Mouse (Mus musculus) left cerebral cortex, postnatal 10 days (tissue): ENCODE data around the gene Hcn4. TPM values are rescaled to one million over a fixed set of nuclear protein-coding genes. Genes with fewer than 3 reads are reported as not detected.
A peak's percentile ranks its signal among the peaks of the same experiment; 100 is the strongest.

Experiments used
- DNase-seq, 2 experiments: peaks; one replicate each; pipeline ENCODE4 v3.0.0; 2021 to 2022; ENCODE audit warnings: low spot score in 2 of 2, mixed read lengths in 1 of 2; ENCODE audit errors: extremely low spot score in 1 of 2
- intact Hi-C: fragments of 180-260 bp; cut with DNase I; formaldehyde crosslinking; loops from one replicate; pipeline ENCODE4 v1.15.1; 2025
- total RNA-seq, 2 experiments: library from RNA; stranded (reverse); gene quantifications; 2 replicates each; pipeline ENCODE4 v1.2.3; 2021

Hcn4 gene
- 10 to 100 TPM; 16.2 to 18.2 TPM for total RNA-seq

DNA sequence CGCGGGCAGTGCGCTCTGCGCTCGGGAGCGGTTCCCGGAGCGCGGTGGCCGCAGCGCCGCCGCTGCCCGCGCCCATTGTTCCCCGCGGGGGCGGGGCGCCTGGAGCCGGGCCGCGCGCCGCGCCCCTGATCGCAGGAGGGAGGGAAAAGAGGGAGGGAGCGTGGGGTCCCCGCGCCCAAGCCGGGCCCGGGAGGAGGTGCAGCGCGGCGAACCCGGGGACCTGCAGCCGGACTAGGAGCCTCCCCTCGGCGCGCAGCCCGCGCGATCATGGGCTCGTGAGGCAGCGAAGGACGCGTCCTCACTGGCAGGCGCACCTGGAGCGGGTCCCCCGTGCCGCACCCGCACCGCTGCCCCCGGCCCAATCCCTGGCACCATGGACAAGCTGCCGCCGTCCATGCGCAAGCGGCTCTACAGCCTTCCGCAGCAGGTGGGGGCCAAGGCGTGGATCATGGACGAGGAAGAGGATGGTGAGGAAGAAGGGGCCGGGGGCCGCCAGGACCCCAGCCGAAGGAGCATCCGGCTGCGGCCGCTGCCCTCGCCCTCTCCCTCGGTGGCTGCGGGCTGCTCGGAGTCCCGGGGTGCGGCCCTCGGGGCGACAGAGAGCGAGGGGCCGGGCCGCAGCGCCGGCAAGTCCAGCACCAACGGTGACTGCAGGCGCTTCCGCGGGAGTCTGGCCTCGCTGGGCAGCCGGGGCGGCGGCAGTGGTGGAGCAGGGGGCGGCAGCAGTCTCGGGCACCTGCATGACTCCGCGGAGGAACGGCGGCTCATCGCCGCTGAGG lies at the start of gene Hcn4:
Gene Hcn4 (plus strand): TSS at position 274 of the 779 bp plus-strand sequence.
- intact Hi-C loops = no loop called here
- DNase-seq = peak in 1 of 2 experiments; percentile 58

DNA sequence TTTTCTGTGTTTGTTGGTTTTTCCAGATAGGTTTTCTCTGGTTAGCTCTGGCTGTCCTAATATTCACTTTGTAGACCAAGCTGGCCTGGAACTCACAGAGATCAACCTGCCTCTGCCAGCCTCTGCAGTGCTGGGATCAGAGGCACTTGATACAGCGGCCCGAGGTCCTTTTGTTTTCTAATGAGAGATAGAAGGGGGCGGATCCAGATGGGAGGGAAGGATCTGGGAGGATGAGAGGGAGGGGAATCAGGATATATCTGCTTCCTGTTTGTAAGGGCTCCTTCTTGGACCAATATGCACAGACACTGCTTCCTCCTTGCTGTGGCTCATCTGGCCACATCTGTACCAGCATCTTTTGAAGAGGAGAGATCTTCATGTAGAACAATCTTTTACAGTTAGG lies 48.5 kb upstream of the Hcn4 start:
- no peak for DNase-seq
- intact Hi-C loops = no loop called here

GRCm38 (mm10) chr9:58775363-58775762 lies 47.8 kb upstream of the Hcn4 start:
- intact Hi-C loops = no loop called here

GRCm38 (mm10) chr9:58789476-58789875 lies 33.7 kb upstream of the Hcn4 start:
- intact Hi-C loops = no loop called here
- DNase-seq = no peak

More at GRCm38 (mm10) chr9:58775363-58775762, 47.8 kb upstream of the Hcn4 start:
- DNase-seq = no peak

DNA sequence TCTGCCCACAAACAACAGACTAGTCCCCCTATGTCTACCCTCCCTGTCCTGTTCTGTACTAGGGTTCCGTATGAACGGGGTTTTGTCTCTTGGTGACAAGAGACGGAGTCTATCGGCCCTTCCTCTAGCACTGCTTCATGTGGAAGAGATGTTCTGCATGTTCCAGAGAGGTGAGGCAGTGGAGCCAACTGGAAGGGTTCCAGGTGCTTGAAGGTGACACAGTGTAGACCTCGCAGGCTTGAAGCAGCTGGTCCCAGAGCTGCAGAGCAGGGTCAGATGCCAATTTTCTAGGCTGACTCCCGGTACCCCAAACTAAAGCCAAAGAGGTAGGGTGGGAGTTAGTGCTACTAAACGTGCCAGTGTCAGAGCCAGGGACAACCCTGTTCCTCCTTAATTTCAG lies 25.1 kb upstream of the Hcn4 start:
- intact Hi-C loops = no loop called here
- DNase-seq = no peak

GRCm38 (mm10) chr9:58801441-58801840 lies 21.8 kb upstream of the Hcn4 start:
- no peak for DNase-seq
- intact Hi-C loops = no loop called here

DNA sequence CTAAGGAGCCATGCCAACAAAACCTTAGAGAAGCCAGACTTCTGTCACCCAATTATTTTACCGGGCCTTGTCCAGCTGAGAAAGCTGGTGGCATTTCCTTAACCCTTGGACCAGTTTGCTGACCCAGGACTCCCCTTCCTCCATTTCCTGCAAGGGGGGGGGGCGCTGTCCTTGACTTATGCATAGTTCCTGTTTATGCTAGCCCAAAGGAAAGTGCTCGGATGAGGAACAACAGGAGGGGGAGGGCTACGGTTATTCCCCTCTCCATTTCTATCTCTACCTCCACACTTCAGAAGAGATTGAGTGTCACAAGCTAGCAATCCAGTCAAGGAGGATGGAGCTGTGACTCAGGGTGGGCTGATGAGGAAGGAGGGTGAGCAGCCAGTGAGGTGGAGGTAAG lies 20.9 kb upstream of the Hcn4 start:
- intact Hi-C loops = no loop called here

DNA sequence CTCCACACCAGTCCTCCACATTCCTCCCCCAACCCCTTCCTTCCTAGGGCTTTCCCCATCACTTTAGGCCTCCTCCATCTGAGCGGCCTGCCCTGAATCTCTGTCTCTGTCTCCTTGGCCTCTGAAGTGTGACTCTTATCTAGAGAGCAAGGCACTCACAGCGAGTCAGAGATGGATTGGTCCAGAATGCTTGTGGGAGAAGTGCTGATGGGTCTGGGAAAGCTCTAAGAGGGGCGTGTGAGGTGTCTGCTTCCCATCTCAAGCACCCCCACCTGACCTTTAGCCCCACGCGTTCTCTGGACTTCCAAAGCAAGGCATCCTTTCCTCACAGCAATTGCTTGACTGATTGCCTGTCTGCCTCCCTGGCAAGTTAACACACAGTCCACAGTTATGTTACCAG lies 20.4 kb upstream of the Hcn4 start:
- DNase-seq = no peak
- intact Hi-C loops = no loop called here

More for the DNA sequence above, 20.9 kb upstream of the Hcn4 start:
- no peak for DNase-seq

DNA sequence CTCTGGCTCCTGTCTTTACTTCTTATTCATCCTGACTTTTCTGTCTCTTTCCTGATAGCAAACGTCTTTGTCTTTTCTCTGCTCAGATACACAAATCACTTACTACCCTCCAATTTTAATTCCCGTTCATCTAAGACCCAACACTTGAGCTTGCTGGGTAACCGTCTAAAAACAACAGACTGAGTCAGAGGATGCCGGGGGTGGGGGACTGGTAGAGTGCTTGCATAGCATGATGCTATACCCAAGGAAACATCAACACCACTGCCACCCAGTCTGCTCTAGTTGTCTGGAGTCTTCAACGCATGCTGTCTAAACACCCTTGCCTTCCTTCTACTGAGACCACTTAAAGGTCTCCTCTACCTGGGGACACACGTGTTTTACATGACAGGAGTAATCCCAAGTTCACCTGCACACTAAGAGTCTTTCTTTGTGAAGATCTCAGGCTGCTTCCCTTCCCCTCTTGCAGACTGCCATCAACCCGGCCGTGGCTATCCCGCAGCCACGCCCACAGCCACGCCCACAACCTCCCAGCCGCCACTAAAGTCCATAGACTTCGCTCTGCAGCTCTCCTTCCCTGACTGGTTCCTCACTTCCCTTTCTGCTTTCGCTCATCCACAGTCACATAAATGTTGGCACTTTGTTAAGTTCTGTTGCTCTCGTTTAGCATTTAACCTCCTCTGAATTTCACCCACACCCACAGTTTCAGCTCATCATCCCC lies 17.5 kb upstream of the Hcn4 start:
- intact Hi-C loops = no loop called here
- DNase-seq = peak in 1 of 2 experiments; percentile 80

DNA sequence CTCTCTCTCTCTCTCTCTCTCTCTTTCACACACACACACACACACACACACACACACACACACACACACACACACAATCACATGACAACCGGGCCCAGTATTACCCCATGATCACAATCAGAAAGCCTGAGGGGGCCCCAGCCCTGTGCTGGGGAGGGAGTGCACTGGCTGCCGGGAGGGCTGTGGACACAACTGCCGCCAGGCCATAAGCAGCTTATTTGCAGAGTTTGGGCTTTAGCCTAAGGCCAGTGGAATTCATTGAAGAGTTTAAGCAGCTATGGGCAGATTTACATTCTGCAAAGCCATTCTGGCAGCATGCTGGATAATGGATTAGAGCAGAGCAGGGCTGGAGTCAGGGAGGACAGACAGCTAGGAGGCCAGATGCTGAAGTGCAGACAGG lies 12.0 kb upstream of the Hcn4 start:
- no peak for DNase-seq
- intact Hi-C loops = no loop called here

GRCm38 (mm10) chr9:58815552-58816260 lies 7.5 kb upstream of the Hcn4 start:
- intact Hi-C loops = no loop called here
- DNase-seq = peak; percentile 36 to 54

GRCm38 (mm10) chr9:58816458-58816857 lies 6.8 kb upstream of the Hcn4 start:
- intact Hi-C loops = no loop called here
- no peak for DNase-seq

GRCm38 (mm10) chr9:58817676-58818075 lies 5.5 kb upstream of the Hcn4 start:
- intact Hi-C loops = no loop called here
- DNase-seq = no peak

- intact Hi-C loops = no loop called here
- DNase-seq = peak; percentile 57 to 74
Observed at GRCm38 (mm10) chr9:58822431-58823091, 651 bp upstream of the Hcn4 start.

GRCm38 (mm10) chr9:58823918-58824215 lies 655 bp downstream of the Hcn4 start:
- intact Hi-C loops = no loop called here
- no peak for DNase-seq

DNA sequence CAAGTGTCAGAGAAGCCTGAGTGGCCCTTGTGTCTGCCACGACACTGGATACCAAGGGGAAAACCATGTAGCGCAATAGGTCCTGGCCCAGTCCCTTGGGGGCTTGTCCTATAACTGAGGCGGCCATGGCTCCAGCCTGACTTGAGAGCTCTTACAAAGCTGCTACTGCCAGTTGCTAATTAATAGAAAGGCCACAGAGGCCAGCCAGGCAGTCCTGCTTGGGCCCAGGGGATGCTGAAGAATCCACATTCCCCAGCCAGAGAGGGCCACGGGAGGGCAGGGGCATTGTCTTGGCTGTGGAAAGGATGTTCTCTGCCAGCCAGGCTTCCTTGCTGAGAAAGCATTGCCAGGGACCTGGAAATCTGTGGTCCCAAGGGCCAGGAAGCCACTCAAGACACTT lies 6.4 kb downstream of the Hcn4 start:
- DNase-seq = no peak
- intact Hi-C loops = no loop called here

GRCm38 (mm10) chr9:58832939-58833338 lies 9.7 kb downstream of the Hcn4 start:
- intact Hi-C loops = no loop called here
- DNase-seq = no peak

- intact Hi-C loops = no loop called here
- DNase-seq = no peak
Observed at GRCm38 (mm10) chr9:58837174-58837573, 14.0 kb downstream of the Hcn4 start.

- no peak for DNase-seq
- intact Hi-C loops = no loop called here
Observed at GRCm38 (mm10) chr9:58838504-58838903, 15.3 kb downstream of the Hcn4 start.
